Mouse (Mus musculus) lung, adult 2 months (tissue): ENCODE results near the gene Moap1. TPM values are rescaled to one million over a fixed set of nuclear protein-coding genes. Genes with fewer than 3 reads are reported as not detected.

Experiments
- DNase-seq: peaks from one replicate; pipeline ENCODE4 v3.0.0; 2022
- H3K4me1 ChIP-seq: fragments of 200-500 bp; 2 replicates; pipeline ENCODE4 v1.6.1; 2011; ENCODE audit warnings: low read length; ENCODE audit not compliant: control insufficient read depth, insufficient read depth
- H3K4me3 ChIP-seq: fragments of 200-500 bp; replicated peaks from 2 replicates; pipeline ENCODE3; 2011; ENCODE audit warnings: low read depth, mild to moderate bottlenecking, control low read depth, low read length; ENCODE audit errors: extremely low read depth
- CTCF ChIP-seq: fragments of 200-500 bp; IDR thresholded peaks from 2 replicates; pipeline ENCODE4 v1.5.1; 2011; ENCODE audit warnings: mild to moderate bottlenecking, low read length, control low read depth; ENCODE audit not compliant: insufficient read depth
- POLR2A ChIP-seq: fragments of 200-500 bp; IDR thresholded peaks from 2 replicates; pipeline ENCODE4 v1.6.1; 2011; ENCODE audit warnings: low read depth, mild to moderate bottlenecking, control low read depth, low read length, borderline replicate concordance; ENCODE audit errors: extremely low read depth
- WGBS: fragments of 180-500 bp; shearing (Covaris S2); methylation state at CpG from one replicate; pipeline ENCODE4 v1.1.7; 2018; 5-methylcytosine and 5-hydroxymethylcytosine counted together
- polyA plus RNA-seq: library from polyadenylated mRNA; depleted of rRNA; stranded (reverse); fragments of >200 nt; gene quantifications from 2 replicates; pipeline ENCODE4 v1.2.3, GENCODE M21; 2012

Gene Moap1
- polyA plus RNA-seq, 1 experiment, result 0.45 TPM

DNA sequence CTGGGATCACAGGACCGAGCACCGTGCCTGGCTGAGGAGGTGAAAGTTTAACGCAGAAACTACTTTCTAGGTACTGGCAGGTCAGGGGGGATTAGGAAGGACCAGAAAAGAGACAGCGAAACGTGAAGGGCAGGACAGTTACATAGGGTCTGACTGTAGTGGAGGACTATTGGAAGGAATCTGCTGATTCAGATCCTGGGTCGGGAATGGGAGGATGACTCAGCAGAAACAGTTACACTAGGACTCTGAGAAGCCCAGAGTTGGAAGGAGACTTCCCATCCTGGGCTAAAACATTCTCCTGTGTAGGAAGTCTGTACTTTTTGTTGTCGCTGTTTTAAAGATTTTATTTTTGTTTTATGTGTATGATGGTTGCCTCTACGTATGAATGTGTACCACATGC lies 28.1 kb upstream of the Moap1 start:
- no peak for DNase-seq
- WGBS, result 97% methylated on average over 8 of the region's 8 CpGs
- no peak for TF ChIP-seq CTCF
- Histone ChIP-seq H3K4me1 (no peaks in the 10 kb centered on the region), H3K4me3 (no peak overlapping the region)

DNA sequence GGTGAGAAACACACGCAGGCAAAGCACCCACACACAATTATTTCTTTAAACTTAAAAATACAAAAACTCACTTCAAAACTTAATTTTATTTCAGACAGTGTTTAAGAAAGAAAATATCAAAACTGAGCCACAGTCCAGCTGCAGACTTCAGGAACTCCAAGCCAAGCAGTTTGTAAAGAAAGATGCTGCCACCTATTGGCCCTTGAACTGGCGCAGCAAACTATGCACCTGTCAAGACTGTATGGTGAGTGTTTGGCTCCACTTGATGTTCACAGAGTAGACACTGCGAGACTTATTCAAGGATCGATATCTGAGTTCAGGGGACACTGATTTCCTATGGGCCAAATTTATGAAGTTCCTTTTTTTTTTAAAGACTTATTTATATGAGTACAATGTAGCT lies 25.5 kb upstream of the Moap1 start:
- Histone ChIP-seq H3K4me1 (no peaks in the 10 kb centered on the region), H3K4me3 (no peak overlapping the region)
- 86% methylated on average over 4 of the region's 4 CpGs for WGBS
- DNase-seq, result no peak
- TF ChIP-seq POLR2A (no peak), CTCF (0 out of 2 replicates have a peak, but pooled peaks have one; percentile 10)

- TF ChIP-seq POLR2A (no peak), CTCF (no peak)
- DNase-seq, result no peak
- Histone ChIP-seq H3K4me3 (no peak overlapping the region), H3K4me1 (peaks cover 4% of the 10 kb centered on the region)
Observed at GRCm38 (mm10) chr12:102763696-102764095, 20.2 kb upstream of the Moap1 start.

- WGBS, result 67% methylated on average over 3 of the region's 3 CpGs
Observed at GRCm38 (mm10) chr12:102761668-102762067, 18.2 kb upstream of the Moap1 start.

DNA sequence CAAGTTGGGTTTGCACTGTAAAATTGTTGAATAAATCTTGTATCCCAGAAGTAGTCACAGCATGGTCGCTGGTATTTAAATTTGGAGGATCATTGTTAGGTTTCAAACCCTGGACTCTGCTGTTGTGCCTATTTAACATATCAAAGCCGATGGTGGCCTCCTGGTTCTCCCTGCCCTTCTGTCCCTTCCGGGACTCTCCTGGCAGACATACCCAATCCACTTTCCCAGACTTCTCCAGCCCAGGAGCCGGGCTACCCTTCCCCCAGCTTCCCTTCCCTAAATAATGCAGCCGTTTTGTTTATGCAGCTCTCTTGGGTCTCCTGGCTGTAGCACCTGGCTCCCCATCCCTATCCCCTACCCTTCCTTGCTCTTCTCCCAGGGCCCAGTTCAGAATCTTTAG lies 15.5 kb upstream of the Moap1 start:
- 2% methylated on average over 5 of the region's 5 CpGs for WGBS
- TF ChIP-seq POLR2A (no peak), CTCF (no peak)
- no peak for DNase-seq
- peaks cover 6% of the 10 kb centered on the region for H3K4me1 ChIP-seq
- peak overlapping the region; percentile 97 for H3K4me3 ChIP-seq

More at GRCm38 (mm10) chr12:102761668-102762067, 18.2 kb upstream of the Moap1 start:
- no peak for TF ChIP-seq POLR2A
- Histone ChIP-seq H3K4me3 (no peak overlapping the region), H3K4me1 (peaks cover 6% of the 10 kb centered on the region)
- DNase-seq, result no peak

GRCm38 (mm10) chr12:102758403-102758756 lies 14.9 kb upstream of the Moap1 start, which contains the start of gene Gm20604:
Gene Gm20604 (minus strand): TSS chr12:102758672.
- Histone ChIP-seq H3K4me1 (peaks cover 6% of the 10 kb centered on the region), H3K4me3 (peak within 1 kb of the TSS; percentile 97)
- TF ChIP-seq POLR2A, result no peak
- WGBS, result under 1% methylated on average over 10 of the region's 10 CpGs
- no peak for DNase-seq

- H3K4me1 ChIP-seq, result peaks cover 6% of the 10 kb centered on the region
- H3K4me3 ChIP-seq, result peak within 1 kb of the TSS; percentile 97
- TF ChIP-seq POLR2A (peak; percentile 47; the same call in 1 of the 2 replicates), CTCF (no peak)
- DNase-seq, result peak; percentile 97
- WGBS, result under 1% methylated on average over 73 of the region's 73 CpGs
Observed at GRCm38 (mm10) chr12:102757689-102758402, 14.4 kb upstream of the Moap1 start, which contains the start of the genes Gm28051, Gon7 and Ubr7. Gene Gm28051 (minus strand): TSS chr12:102757765. Gene Gon7 (minus strand): TSS chr12:102757803. Gene Ubr7 (plus strand): TSS chr12:102757967.

DNA sequence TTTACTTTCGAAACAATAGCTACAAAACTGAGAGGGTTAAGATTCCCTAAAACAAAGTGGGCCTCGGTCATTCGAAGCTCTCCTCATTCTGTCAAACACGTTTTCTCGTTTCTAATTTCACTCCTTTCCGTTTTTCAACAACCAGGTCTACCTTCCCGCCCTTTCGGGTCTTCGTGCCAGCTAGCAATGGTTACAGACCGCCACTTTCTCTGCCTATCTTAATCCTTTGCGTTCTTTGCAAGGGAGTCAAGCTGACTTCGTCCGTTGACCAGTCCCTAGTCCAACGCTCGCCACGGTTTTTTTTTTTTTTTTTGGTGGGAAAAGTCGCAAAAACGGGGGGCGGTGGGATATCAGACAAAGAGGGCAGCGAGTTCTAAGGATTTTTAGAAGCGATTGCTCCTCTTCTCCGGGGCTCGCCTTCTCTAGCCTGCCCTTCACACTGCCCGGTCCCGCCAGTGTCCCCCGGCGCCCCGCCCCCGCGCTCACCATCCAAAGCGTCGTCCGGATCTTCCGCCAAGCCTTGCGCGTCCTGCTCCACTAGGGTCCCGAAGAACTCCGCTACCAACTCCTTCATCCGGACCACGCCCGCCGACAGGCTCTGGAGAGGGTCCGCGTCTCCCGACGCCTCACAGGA lies 13.7 kb upstream of the Moap1 start:
- Histone ChIP-seq H3K4me1 (peaks cover 6% of the 10 kb centered on the region), H3K4me3 (peak overlapping the region; percentile 93)
- TF ChIP-seq CTCF, result no peak
- no peak for TF ChIP-seq POLR2A
- no peak for DNase-seq
- WGBS, result 1% methylated on average over 46 of the region's 46 CpGs

- no peak overlapping the region for H3K4me3 ChIP-seq
- 69% methylated on average over 7 of the region's 7 CpGs for WGBS
- TF ChIP-seq CTCF, result 0 out of 2 replicates have a peak, but pooled peaks have one; percentile 19
- TF ChIP-seq POLR2A, result no peak
- no peak for DNase-seq
- peaks cover 6% of the 10 kb centered on the region for H3K4me1 ChIP-seq
Observed at GRCm38 (mm10) chr12:102756304-102756703, 12.8 kb upstream of the Moap1 start.

DNA sequence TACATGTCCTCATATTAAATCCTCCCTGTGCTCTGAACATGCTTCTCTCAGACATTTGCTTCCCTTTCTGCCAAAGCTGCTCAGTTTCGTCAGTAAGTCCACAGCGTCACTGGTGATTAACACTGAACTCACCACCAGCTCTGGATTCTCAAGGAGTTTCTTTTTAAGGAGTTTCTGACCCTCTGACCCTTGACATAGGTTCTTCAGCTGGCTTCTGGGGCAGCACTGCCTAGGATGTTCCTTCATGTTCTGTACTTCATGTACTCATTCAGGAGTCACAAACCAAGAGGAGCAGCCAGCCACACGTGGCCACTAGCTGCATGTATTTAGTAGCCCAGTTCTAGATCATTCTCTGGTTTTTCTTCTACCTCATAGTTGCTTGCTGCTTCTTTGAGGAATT lies 4.8 kb upstream of the Moap1 start:
- TF ChIP-seq CTCF, result no peak
- no peak for TF ChIP-seq POLR2A
- WGBS, result 78% methylated on average over 3 of the region's 3 CpGs
- DNase-seq, result no peak
- no peak overlapping the region for H3K4me3 ChIP-seq
- H3K4me1 ChIP-seq, result peaks cover 7% of the 10 kb centered on the region
